Mouse (Mus musculus) ovary, postnatal 14 days (tissue): Measurements from ENCODE around the gene Bmp4.
A peak's percentile ranks its signal among the peaks of the same experiment; 100 is the strongest.

ENCODE experiments used
- DNase-seq: peaks from one replicate; pipeline ENCODE4 v3.0.0; 2022; ENCODE audit warnings: low spot score

The Bmp4 gene

GRCm38 (mm10) chr14:46390249-46390775 is at the start of gene Bmp4:
Gene Bmp4, minus strand, starts transcription at chr14:46390669.
- no peak for DNase-seq

- no peak for DNase-seq
Measured at GRCm38 (mm10) chr14:46439461-46440048, 49.1 kb upstream of the Bmp4 start.

GRCm38 (mm10) chr14:46436471-46437090 is 46.1 kb upstream of the Bmp4 start:
- no peak for DNase-seq

- DNase-seq, result no peak
Measured at GRCm38 (mm10) chr14:46430231-46430630, 39.8 kb upstream of the Bmp4 start.

GRCm38 (mm10) chr14:46427251-46427650 is 36.8 kb upstream of the Bmp4 start:
- DNase-seq, result no peak

- no peak for DNase-seq
Measured at GRCm38 (mm10) chr14:46421823-46422222, 31.4 kb upstream of the Bmp4 start.

GRCm38 (mm10) chr14:46419269-46419668 is 28.8 kb upstream of the Bmp4 start:
- no peak for DNase-seq

GRCm38 (mm10) chr14:46418371-46419097 is 28.1 kb upstream of the Bmp4 start:
- no peak for DNase-seq

- no peak for DNase-seq
Measured at GRCm38 (mm10) chr14:46412497-46413000, 22.1 kb upstream of the Bmp4 start.

GRCm38 (mm10) chr14:46410557-46411120 is 20.2 kb upstream of the Bmp4 start:
- no peak for DNase-seq

- DNase-seq, result no peak
Measured at GRCm38 (mm10) chr14:46409016-46409415, 18.5 kb upstream of the Bmp4 start.

- no peak for DNase-seq
Measured at GRCm38 (mm10) chr14:46408319-46408718, 17.9 kb upstream of the Bmp4 start.

- DNase-seq, result no peak
Measured at GRCm38 (mm10) chr14:46399925-46400324, 9.5 kb upstream of the Bmp4 start.

GRCm38 (mm10) chr14:46398091-46398695 is 7.7 kb upstream of the Bmp4 start:
- DNase-seq, result no peak

- DNase-seq, result no peak
Measured at GRCm38 (mm10) chr14:46391621-46392170, 1.2 kb upstream of the Bmp4 start.

- DNase-seq, result no peak
Measured at GRCm38 (mm10) chr14:46389438-46390248, 826 bp downstream of the Bmp4 start.

- DNase-seq, result no peak
Measured at GRCm38 (mm10) chr14:46388636-46389035, 1.8 kb downstream of the Bmp4 start.

- peak; percentile 34 for DNase-seq
Measured at GRCm38 (mm10) chr14:46387821-46388481, 2.5 kb downstream of the Bmp4 start.

- DNase-seq, result peak; percentile 67
Measured at GRCm38 (mm10) chr14:46387357-46387671, 3.2 kb downstream of the Bmp4 start.
